Mouse (Mus musculus): Measurements from ENCODE around the gene Phtf1. TPM values are rescaled to one million over a fixed set of nuclear protein-coding genes. Genes with fewer than 3 reads are reported as not detected.

Gene Phtf1
- 36.9 and 38.8 TPM in 2 replicates for polyA plus RNA-seq (2014; fragmentation: Nextera tagmentation; extraction: Ambion mirVana)

- no peaks in the 10 kb centered on the region for H3K9me3 ChIP-seq (ENCODE audit: low read depth, low read length)
- peak within 1 kb of the TSS; percentile 66 for H3K4me2 ChIP-seq
- DNase-seq (peak; percentile 93), ATAC-seq (ENCODE audit: insufficient read depth) (peak; percentile 99)
- peak within 1 kb of the TSS; percentile 80 for H3K4me3 ChIP-seq (ENCODE audit: low read depth, low read length)
- H3K4me1 ChIP-seq (ENCODE audit: insufficient read depth) = no peaks in the 10 kb centered on the region
- H3K36me3 ChIP-seq (ENCODE audit: insufficient read depth) = peaks cover 21% of the 10 kb centered on the region
- peak within 1 kb of the TSS; percentile 97 for H3K27ac ChIP-seq (ENCODE audit: low read depth)
- WGBS = under 1% methylated on average over 68 of the region's 70 CpGs
- H3K9ac ChIP-seq = peak within 1 kb of the TSS; percentile 88
- no peaks in the 10 kb centered on the region for H3K27me3 ChIP-seq (ENCODE audit: insufficient read depth, low read length)
- no peak for TF ChIP-seq CTCF (IDR thresholded peaks at IDR 0.05; ENCODE audit: low read depth)
Measured at GRCm38 (mm10) chr3:103967861-103968691, at the start of gene Phtf1. Phtf1 (plus strand) TSS chr3:103968110.

- Histone ChIP-seq H3K9me3 (ENCODE audit: low read depth, low read length) (no peaks in the 10 kb centered on the region), H3K4me2 (no peak overlapping the region), H3K36me3 (ENCODE audit: insufficient read depth) (0 out of 2 replicates have a peak, but pooled peaks cover 4% of the 10 kb centered on the region), H3K4me1 (ENCODE audit: insufficient read depth) (peaks cover 10% of the 10 kb centered on the region; the same call in 1 of the 2 replicates), H3K27me3 (ENCODE audit: insufficient read depth, low read length) (no peaks in the 10 kb centered on the region), H3K27ac (ENCODE audit: low read depth) (no peak overlapping the region), H3K9ac (no peak overlapping the region), H3K4me3 (ENCODE audit: low read depth, low read length) (no peak overlapping the region)
- ATAC-seq (ENCODE audit: insufficient read depth) = no peak
- TF ChIP-seq CTCF (IDR thresholded peaks at IDR 0.05; ENCODE audit: low read depth) = no peak
- DNase-seq = no peak
- WGBS = 92% methylated on average over 1 of the region's 1 CpGs
Measured at GRCm38 (mm10) chr3:103920094-103920493, 47.8 kb upstream of the Phtf1 start.

DNA sequence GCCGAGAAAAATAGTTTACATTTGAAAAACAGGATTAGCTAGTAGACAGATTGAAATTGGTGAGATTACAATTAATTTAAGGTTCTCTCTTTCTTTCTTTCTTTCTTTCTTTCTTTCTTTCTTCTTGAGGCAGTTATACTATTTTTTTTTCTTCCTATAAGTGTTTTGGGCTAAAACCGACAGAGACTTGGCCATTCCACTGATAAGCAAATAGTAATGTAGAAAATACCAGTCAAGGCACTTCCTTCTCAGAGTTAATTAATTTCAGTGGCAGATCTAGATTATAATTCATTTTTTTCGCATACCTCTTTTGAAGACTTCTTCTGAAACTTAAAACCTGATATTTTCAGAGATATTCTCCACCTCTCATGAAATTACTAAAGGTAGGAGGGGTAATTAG is 42.6 kb upstream of the Phtf1 start:
- 0 out of 2 replicates have a peak, but pooled peaks cover 4% of the 10 kb centered on the region for H3K4me1 ChIP-seq (ENCODE audit: insufficient read depth)
- DNase-seq (no peak), ATAC-seq (ENCODE audit: insufficient read depth) (no peak)
- H3K9ac ChIP-seq = no peak overlapping the region
- H3K4me2 ChIP-seq = no peak overlapping the region
- peaks cover 5% of the 10 kb centered on the region; the same call in 1 of the 2 replicates for H3K36me3 ChIP-seq (ENCODE audit: insufficient read depth)
- no peak overlapping the region for H3K27ac ChIP-seq (ENCODE audit: low read depth)
- H3K4me3 ChIP-seq (ENCODE audit: low read depth, low read length) = no peak overlapping the region
- no peak for TF ChIP-seq CTCF (IDR thresholded peaks at IDR 0.05; ENCODE audit: low read depth)
- no peaks in the 10 kb centered on the region for H3K27me3 ChIP-seq (ENCODE audit: insufficient read depth, low read length)
- H3K9me3 ChIP-seq (ENCODE audit: low read depth, low read length) = no peaks in the 10 kb centered on the region
- 32% methylated on average over 3 of the region's 3 CpGs for WGBS

DNA sequence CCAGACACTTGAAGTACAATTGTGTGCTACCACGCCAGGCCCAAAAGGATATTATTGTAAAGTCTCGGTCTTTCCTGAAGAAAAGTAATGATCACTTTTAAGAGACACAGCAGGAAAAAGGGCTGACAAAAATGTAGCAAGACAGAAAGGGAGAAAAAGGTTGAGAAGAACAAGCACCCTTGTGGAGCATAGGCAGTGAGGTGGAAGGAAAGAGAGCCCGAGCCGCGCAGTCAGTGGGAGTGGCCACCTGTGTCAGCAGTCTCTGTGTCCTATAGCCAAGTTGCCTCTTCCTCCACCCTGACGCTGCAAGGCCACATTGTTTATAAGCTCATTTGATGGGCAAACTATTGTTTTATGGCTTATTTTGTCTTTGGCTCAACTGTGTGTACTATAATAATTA is 40.4 kb upstream of the Phtf1 start:
- Histone ChIP-seq H3K9ac (no peak overlapping the region), H3K27me3 (ENCODE audit: insufficient read depth, low read length) (no peaks in the 10 kb centered on the region), H3K27ac (ENCODE audit: low read depth) (no peak overlapping the region), H3K4me1 (ENCODE audit: insufficient read depth) (0 out of 2 replicates have a peak, but pooled peaks cover 4% of the 10 kb centered on the region), H3K4me3 (ENCODE audit: low read depth, low read length) (no peak overlapping the region), H3K36me3 (ENCODE audit: insufficient read depth) (peaks cover 10% of the 10 kb centered on the region; the same call in 1 of the 2 replicates), H3K9me3 (ENCODE audit: low read depth, low read length) (no peaks in the 10 kb centered on the region), H3K4me2 (no peak overlapping the region)
- 65% methylated on average over 6 of the region's 6 CpGs for WGBS
- TF ChIP-seq CTCF (IDR thresholded peaks at IDR 0.05; ENCODE audit: low read depth) = no peak
- ATAC-seq (ENCODE audit: insufficient read depth) = no peak
- DNase-seq = no peak

GRCm38 (mm10) chr3:103944794-103945562 is 22.9 kb upstream of the Phtf1 start:
- Histone ChIP-seq H3K9ac (no peak overlapping the region), H3K4me2 (no peak overlapping the region), H3K9me3 (ENCODE audit: low read depth, low read length) (no peaks in the 10 kb centered on the region), H3K4me3 (ENCODE audit: low read depth, low read length) (no peak overlapping the region), H3K27ac (ENCODE audit: low read depth) (no peak overlapping the region), H3K4me1 (ENCODE audit: insufficient read depth) (no peaks in the 10 kb centered on the region), H3K27me3 (ENCODE audit: insufficient read depth, low read length) (no peaks in the 10 kb centered on the region), H3K36me3 (ENCODE audit: insufficient read depth) (no peaks in the 10 kb centered on the region)
- WGBS = 49% methylated on average over 1 of the region's 1 CpGs
- DNase-seq (peak; percentile 73), ATAC-seq (ENCODE audit: insufficient read depth) (peak; percentile 80)
- TF ChIP-seq CTCF (IDR thresholded peaks at IDR 0.05; ENCODE audit: low read depth) = no peak

DNA sequence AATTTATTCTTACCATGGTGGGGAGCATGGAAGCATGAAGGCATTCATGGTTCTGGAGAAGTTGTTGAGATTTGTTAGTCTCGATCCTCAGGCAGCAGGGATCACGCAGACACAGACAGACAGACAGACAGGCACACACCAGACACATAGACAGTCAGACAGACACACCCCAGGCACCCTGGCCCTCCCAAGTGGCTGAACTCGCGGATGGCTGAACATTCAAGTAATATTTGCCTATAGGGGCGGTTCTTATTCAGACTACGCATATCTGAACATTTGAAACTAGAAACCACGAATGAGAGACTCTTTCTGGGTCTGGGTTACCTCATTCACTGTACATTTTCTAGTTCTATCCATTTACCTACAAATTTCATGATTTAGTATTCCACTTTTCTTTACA is 19.2 kb upstream of the Phtf1 start:
- H3K36me3 ChIP-seq (ENCODE audit: insufficient read depth) = no peaks in the 10 kb centered on the region
- H3K9ac ChIP-seq = no peak overlapping the region
- H3K9me3 ChIP-seq (ENCODE audit: low read depth, low read length) = no peaks in the 10 kb centered on the region
- H3K4me2 ChIP-seq = no peak overlapping the region
- ATAC-seq (ENCODE audit: insufficient read depth) = no peak
- 86% methylated on average over 7 of the region's 7 CpGs for WGBS
- TF ChIP-seq CTCF (IDR thresholded peaks at IDR 0.05; ENCODE audit: low read depth) = no peak
- no peak for DNase-seq
- no peak overlapping the region for H3K4me3 ChIP-seq (ENCODE audit: low read depth, low read length)
- H3K4me1 ChIP-seq (ENCODE audit: insufficient read depth) = no peaks in the 10 kb centered on the region
- H3K27me3 ChIP-seq (ENCODE audit: insufficient read depth, low read length) = no peaks in the 10 kb centered on the region
- no peak overlapping the region for H3K27ac ChIP-seq (ENCODE audit: low read depth)

- H3K9ac ChIP-seq = no peak overlapping the region
- peaks cover 32% of the 10 kb centered on the region for H3K36me3 ChIP-seq (ENCODE audit: insufficient read depth)
- H3K4me1 ChIP-seq (ENCODE audit: insufficient read depth) = no peaks in the 10 kb centered on the region
- DNase-seq (no peak), ATAC-seq (ENCODE audit: insufficient read depth) (no peak)
- no peaks in the 10 kb centered on the region for H3K9me3 ChIP-seq (ENCODE audit: low read depth, low read length)
- 92% methylated on average over 3 of the region's 3 CpGs for WGBS
- H3K27me3 ChIP-seq (ENCODE audit: insufficient read depth, low read length) = no peaks in the 10 kb centered on the region
- H3K4me2 ChIP-seq = no peak overlapping the region
- no peak overlapping the region for H3K27ac ChIP-seq (ENCODE audit: low read depth)
- no peak for TF ChIP-seq CTCF (IDR thresholded peaks at IDR 0.05; ENCODE audit: low read depth)
- no peak overlapping the region for H3K4me3 ChIP-seq (ENCODE audit: low read depth, low read length)
Measured at GRCm38 (mm10) chr3:103960622-103961021, 7.3 kb upstream of the Phtf1 start.

All from lung, embryonic 14.5 days (tissue).